Mouse (Mus musculus): ENCODE measurements around the gene Myoz1.
"Not testable (repeated sequence)": the region's sequence is repeated elsewhere in the genome, so short reads cannot be mapped to it uniquely, and the experiment has no call there.

Gene Myoz1

DNA sequence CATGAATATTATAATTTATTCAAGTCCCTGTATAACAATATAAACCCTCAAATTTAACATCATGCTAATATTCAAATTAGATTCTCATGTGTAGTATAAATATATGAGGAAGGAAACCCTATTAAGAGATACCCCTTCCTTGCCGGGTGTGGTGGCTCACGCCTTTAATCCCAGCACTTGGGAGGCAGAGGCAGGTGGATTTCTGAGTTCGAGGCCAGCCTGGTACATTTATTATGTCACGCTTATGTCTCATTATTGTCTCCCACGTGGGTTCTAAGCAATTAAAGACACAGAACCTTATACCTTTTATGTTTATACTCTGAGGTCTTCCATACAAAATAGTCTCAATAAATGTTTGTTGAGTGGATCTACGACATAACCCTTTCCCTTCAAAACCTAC lies 17.6 kb downstream of the Myoz1 start:
- DNase-seq (ENCODE audit: low spot score in 2 of 2), result no peak

DNA sequence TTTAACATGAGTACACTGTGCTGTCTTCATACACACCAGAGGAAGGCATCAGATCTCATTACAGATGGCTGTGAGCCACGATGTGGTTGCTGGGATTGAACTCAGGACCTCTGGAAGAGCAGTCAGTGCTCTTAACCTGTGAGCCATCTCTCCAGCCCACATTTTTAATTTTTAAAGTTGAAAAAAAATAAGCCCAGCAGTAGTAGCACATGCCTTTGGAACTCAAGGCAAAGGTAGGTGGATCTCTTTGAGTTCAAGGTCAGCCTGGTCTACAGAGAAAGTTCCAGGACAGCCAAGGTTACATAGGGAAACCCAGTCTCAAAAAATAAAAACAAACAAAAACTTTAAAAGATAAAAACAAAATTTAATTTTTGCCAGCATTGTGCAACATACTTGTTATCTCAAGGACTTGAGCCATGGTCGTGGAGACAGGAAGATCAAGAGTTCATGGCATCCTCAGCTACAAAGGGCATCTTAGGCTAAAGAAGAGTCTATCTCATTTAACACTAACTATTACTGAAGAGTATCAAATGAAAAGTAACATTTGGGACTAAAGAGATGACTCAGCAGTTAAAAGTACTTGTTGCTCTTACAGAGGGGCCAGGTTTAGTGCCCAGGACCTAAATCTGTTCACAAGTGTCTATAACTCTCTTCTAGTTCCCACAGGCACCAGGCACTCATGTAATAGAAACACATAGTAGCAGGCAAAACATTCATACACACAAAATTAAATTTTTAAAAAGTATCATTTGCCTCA lies 18.3 kb downstream of the Myoz1 start:
- no peak for DNase-seq (ENCODE audit: low spot score in 2 of 2)

DNA sequence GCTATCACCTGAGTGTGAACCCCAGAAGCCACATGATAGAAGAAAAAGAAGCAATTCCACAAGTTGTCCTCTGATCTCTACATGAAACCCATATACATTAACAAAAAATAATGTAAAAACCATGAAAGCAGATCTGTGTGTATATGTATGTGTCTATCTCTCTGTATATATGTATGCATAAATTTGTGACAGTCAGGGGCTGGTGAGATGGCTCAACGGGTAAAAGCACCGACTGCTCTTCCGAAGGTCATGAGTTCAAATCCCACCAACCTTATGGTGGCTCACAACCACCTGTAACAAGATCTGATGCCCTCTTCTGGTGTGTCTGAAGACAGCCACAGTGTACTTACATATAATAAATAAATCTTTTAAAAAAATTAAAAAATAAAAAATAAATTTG lies 19.4 kb downstream of the Myoz1 start:
- not testable (repeated sequence) for DNase-seq (ENCODE audit: low spot score in 2 of 2)

DNA sequence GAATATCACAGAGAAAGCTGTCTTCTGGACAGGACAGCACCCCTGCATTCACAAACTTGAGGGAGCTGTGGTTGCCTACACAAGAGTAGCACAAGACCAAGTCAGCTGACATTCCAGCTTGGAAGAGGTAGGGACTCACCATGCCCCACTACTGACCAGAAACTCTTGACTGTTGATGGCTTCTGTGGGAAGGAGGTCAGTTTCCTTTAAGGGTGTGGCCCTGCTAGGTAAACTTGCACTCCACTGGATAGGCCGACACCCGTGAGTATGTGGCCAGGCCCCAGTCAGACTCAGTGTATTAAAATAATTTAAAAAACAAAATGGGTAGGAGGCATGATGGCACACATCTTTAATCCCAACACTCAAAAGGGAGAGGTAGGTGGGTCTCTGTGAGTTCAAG lies 20.8 kb downstream of the Myoz1 start:
- DNase-seq (ENCODE audit: low spot score in 2 of 2), result no peak

DNA sequence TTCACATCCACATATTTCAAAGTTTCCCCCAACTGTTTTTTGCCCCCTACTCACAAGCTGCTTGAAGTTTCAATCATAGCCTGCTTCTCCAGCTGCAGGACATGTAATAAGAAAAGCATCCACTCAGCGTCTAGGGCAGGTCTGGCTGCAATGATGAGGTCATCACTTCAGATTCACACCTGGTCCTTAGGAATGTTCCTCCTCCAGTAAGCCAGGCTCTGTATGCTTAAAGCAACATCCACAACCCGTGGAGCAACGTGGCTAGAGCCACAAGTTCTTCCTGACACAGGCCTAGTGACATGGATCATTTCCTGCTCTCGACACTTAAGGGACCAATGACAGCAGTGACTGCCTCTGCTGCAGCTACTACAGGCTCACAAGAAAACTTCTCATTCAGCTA lies 25.1 kb downstream of the Myoz1 start:
- no peak for DNase-seq (ENCODE audit: low spot score in 2 of 2)

DNA sequence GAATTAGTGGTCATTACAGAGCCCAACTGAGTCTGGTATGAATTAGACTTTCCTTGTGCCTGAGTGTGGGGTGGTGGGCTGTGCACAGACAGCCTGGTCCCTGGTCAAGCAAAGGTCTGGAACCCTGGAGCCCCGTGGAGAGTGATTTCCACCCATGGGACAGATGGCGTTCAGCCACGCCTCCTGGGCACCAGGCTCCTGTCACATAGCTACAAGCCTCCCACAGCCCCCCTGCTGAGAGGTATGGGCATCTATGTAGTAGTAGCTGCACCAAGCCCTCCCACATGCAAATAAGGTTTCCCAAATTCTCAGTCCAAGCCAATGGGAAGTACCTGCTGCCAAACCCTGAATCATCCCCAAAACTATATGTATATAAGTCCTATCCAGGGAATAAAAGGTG lies 29.4 kb downstream of the Myoz1 start:
- DNase-seq (ENCODE audit: low spot score in 2 of 2), result no peak

DNA sequence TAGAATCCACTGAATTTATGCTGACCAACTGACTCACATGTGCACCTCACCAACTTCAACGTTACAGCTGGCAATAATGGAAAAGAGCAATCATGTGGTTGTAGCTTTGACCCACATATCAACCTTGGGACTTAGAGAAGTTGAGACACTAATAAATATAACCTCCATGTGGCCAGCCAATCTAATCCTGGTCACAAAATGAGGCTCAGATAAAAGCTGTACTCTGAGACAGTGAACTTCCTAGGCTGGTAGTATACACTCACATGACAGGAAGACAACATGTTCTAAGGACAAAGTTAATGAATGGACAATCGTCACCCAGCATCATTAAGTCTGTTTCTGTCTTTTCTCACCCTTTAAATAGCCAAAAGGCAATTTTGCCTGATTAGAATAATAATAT lies 29.9 kb downstream of the Myoz1 start:
- DNase-seq (ENCODE audit: low spot score in 2 of 2), result no peak

DNA sequence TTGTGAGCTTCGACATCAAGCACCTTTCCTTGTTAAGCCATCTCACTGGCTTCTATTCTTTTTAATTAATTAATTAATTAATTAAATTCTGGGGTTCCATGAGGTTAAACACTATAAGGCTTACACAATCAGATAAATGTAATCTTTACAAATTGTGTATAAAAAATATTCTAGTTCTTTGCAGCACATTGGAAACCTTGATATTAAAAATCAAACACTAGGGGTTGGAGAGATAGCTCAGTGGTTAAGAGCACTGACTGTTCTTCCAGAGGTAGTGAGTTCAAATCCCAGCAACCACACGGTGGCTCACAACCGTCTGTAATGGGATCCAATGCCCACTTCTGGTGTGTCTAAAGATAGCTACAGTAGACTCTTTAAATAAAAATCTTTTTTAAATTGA lies 33.4 kb downstream of the Myoz1 start:
- no peak for DNase-seq (ENCODE audit: low spot score in 2 of 2)

DNA sequence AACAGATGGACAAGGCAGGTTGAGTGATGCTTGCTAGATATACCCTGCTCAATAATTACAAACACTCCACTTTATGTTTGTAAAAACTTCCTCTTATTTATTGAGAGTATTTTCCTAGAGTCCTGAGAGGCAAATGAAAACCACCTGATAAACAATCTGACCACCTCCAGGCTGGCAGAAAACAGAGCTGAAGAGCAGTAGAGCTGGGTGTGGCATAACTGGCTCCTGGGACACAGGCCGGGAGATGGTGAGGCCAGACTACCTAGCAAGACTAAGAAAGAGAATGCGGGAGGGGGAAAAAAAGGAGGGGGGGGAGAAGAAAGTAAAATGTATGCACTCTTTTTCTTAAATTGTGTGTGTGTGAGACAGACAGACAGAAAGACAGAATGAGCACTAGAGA lies 33.9 kb downstream of the Myoz1 start:
- DNase-seq (ENCODE audit: low spot score in 2 of 2), result no peak

DNA sequence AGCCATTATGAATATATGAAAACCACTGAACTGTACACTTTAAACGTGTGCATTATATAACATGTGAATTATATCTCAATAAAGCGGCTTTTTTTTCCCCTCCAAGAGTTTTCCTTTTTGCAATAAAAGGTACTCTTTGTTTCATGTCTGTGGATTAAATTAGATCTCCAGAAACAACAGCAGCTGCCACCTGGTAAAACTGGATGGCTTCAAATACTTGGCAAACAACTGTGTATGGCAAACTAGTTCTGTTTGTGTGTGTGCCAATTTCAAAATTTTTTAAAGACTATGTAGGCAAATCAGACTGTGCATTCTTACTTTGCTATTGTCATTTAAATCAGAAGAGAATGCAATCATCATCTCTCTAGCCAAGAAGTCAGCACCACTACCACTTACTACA lies 34.4 kb downstream of the Myoz1 start:
- DNase-seq (ENCODE audit: low spot score in 2 of 2), result no peak

DNA sequence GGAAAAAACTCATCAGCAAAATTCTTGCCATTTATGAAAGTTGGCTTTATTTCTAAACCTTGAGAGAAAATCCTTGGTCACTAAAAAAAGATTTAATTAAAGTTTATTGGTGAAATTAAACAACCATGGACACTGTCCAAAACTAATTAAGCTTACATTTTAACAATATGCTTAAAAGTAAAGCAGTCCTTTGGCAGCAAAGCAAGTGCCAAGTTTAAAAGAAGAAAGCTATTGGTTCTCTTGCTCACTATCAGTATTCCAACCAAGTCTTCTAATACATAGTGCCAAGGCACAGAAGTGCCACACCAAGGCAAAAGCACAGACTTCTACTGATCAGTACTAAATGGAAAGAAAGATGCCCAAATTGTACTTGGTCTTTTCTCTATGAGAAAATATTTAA lies 37.2 kb downstream of the Myoz1 start:
- DNase-seq (ENCODE audit: low spot score in 2 of 2), result no peak

DNA sequence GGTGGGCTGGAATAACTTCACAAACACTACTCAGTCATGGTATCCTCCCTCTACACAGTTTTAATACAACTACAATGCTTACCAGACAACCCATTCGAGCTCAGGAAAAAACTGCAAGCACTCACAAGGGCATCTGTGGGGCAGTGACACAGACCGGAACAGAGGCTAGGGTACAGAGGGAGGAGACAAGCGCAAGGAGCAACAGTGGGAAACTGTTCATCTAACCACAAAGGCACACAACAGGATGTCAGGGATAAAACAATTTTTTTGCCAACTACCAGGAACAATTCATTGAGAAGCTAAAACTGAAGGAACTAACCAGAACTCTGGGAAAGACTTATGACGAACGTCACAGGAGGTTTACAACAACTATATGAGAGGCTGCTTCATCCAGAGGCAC lies 38.1 kb downstream of the Myoz1 start:
- DNase-seq (ENCODE audit: low spot score in 2 of 2), result no peak

DNA sequence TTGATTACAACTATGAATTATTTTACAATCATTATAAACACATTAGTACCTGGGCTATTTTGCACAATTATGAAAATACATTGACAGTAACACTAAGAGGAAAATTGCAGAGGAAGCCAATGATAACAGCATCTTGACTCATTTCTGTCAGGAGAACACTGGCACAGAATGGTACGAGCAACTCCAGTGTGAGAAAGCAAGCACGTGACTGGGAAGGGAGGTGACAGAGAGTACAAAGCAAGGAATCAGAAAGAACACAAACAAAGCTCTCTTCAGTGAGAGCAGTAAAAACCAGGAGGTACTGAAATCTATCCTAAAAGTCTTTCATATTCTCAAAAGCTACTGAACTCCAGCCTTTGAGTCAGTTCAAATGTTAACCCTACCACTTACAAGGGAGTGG lies 39.9 kb downstream of the Myoz1 start:
- DNase-seq (ENCODE audit: low spot score in 2 of 2), result no peak

DNA sequence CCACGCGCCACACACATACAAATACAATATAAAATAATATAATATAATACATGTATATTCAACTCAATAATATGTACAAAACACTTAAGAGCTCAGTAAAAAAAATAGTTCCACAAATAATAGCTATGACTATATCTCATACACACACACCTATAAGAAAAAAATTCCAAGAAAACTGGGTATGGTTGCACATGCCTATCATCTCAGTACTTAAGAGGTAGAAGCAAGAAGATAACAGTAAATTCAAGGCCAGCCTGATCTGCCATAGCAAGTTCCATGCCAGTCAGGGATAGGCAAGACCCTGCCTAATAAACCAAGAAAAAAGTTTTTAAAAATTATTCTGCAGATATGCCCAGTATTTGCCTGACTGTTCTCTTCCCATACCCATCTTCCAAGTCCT lies 41.3 kb downstream of the Myoz1 start:
- no peak for DNase-seq (ENCODE audit: low spot score in 2 of 2)

DNA sequence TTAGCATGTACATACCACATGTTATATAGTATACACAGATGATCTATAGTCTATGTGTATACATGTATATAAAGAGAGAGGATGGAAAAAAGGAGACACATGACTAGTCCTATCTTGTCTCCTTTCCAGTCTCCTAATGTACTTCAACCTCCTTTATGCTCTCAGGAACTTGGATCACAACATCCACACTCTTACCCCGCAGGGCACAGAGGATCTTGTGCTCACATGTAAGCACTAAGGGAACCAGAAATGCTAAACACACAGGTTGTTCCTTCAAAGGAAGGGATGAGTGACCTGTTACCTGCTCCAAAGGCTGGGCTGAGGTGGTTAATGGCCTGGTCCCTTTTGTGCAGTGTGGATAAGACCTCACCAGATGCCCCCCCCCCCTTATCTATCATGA lies 43.5 kb downstream of the Myoz1 start:
- no peak for DNase-seq (ENCODE audit: low spot score in 2 of 2)

DNA sequence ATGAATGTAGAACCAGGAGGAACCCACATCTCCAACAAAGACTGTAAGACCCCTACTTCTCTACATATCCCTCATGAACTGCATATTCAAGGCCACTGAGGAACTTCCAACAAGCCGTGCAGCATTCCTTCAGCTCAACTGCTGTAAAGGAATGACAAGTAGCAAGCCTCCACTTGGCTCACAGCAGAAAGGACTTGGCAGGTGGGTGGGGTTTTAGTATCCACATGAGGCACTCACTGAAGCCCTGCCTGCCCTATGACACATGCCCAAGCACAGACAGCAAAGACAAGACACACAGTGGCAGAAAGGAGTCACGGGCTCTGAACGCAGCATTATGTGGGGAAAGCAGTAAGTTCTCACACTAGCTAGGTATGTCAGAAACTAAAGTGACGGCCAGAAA lies 46.2 kb downstream of the Myoz1 start:
- no peak for DNase-seq (ENCODE audit: low spot score in 2 of 2)

DNA sequence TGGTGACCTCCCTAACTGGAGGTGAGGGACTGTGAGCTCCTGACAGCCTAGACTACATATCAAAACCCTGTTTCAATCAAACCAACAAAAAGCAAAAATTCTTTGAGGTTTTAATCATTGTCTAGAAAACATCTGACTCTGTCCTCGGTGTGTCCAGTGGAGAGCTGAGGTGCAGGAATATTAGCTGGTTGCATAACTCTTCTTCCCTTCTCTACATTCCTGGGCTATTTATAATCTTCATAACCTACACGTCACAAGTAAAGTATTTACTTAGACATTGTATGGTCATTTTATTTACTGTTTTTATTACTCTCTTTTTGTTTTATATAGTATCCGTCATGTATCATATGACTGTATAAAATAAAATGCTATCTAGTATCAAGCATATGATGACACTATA lies 46.8 kb downstream of the Myoz1 start:
- no peak for DNase-seq (ENCODE audit: low spot score in 2 of 2)

DNA sequence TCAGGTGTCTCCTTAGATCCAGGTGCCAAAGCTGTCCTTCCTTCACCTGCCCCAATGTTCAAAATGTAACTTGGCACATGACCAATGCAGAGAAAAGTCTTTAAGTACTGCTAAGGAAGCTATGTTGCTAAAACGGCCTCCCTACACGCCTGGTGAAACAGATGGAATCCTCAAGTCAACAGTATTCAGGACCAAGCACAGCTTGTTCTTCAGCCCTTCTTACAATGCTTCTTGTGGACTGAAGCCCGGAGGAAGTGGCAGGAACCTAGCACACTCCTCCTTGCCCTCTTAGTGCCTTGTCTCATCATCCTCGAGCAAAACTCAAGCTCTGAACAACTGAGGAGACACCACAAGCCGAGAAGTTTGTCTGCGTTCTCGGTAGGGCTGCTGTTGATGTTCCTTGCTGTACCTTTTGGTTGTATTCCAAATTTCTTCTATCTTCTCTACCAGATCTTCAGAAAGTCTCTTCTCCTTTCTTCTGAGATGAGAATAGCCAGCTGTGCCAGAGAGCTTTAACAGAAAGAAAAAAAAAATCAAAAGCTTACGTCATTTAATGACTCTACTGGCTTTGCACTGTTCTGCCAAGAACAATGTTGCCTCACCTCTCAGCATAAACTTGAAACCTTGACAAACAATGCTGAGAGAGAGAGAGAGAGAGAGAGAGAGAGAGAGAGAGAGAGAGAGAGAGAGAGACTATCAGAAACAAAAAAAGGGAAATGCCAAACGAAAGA lies 48.8 kb downstream of the Myoz1 start:
- DNase-seq (ENCODE audit: low spot score in 2 of 2), result no peak

DNA sequence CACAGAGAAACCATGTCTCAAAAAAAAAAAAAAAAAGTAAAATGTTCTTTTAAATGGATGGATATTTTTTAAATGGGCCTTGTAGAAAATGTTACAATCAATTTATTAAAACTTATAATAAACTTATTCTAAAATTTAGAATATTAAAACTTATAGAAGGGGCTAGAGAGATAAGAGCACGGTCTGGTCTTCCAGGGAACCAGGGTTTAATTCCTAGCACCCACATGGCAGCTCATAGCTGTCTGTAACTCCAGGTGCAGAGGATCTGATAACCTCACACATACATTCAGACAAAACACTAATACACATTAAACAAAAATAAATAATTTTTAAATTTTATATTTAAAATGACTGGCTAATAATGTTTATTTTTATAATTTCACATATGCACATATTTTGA lies 55.1 kb downstream of the Myoz1 start:
- no peak for DNase-seq (ENCODE audit: low spot score in 2 of 2)

DNA sequence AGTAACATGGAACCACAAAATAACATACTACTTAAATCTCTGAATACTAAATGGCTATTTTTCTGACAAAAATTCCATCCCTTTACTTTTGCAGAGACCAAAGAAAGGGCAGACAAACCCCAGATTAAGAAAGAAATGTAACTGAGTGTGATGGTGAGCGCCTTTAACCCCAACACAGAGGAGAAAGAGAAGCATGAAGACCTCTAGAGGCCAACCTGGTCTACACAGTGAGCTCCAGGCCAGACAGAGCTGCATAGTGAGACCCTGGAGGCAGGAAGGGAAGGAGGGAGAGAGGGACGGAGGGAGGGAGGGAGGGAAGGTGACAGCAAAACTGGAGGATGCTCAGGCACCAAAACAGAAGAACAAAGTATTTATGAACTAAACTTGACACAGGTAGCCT lies 56.1 kb downstream of the Myoz1 start:
- DNase-seq (ENCODE audit: low spot score in 2 of 2), result no peak

DNA sequence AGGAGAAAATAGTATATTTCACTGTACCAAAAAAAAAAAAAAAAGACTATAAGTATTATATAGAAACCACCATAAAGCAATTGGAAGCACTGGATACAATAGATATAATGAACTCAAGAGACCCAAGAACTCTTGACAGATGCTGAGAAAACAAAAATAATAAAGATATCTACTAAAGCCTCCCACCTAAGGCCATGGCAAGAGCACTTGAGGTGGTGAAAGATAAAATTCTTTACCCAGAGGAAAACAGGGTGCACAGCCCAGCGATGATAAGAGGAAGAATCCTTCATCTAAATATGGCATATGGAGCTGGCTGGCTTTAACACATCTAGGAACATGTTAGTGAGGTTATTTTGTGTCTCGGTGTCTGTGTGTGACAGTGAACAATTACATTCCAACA lies 56.8 kb downstream of the Myoz1 start:
- DNase-seq (ENCODE audit: low spot score in 2 of 2), result no peak

Data from frontal cortex, postnatal 14 days (tissue).